Mouse (Mus musculus): Measurements from ENCODE around the gene Tex261.

Tex261 gene

GRCm38 (mm10) chr6:83756051-83756450 is 19.6 kb downstream of the Tex261 start:
- no peak for DNase-seq

DNA sequence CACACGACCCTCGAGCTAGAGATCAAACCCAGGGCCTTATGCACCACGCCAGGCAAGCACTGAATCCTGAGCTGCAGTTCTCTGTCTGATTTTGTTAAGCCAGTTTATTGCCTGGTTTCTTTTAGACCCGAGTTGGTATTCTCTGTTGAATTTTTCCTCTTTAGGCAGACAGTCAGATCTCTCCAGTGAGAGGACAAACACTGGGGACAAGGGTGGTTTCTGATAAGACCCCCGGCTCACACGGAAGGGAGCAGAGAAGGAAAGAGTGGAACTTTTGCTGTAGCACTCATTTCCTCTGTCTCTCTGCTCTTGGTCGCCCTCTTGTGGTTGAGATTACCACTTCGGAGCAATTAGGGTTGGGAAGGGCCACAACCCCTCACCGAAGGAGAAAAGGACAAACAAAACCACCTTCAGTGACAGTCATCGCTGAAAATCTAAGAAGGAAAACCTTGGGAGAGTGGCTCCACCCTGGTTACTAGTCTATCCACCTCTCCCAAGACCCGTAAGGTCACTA is 25.4 kb downstream of the Tex261 start:
- DNase-seq = peak; percentile 80 to 81

DNA sequence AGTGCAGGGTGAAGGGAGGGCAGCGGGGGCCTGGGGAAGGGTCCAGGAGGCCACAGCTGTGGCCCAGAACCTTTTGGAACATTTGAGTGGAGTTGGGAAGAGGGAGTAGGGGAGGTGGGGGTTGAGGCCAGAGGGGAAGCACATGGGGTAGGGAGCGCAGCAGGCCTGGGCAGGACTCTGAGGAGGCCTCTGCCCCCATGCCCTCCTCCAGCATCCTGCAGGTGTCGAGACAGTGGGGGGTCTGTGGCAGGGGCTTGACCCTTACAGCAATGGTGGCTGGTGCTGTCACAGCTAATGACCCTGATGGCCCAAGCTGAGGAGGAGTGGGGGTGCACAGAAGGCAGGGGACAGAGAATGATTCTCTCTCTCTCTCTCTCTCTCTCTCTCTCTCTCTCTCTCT is 26.3 kb downstream of the Tex261 start:
- DNase-seq = no peak

DNA sequence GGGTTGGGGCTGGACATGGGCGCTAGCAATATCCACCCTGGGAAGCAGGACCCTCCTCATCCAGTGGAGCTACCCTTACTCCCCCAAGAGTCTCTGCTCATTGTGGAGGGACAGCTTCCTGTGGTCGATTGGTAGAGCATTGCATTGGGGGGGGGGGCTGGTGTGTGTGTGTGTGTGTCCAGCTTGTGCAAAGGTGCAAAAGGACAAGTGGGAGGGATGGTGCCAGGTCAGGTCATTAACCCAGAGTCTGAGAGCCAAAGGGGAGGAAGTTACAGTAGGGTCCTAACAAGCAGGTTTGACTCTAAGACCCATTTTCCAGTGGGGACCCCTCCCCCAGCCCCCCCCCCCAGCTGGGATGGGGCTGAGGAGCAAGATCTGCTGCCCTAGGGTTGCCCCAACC is 30.1 kb downstream of the Tex261 start:
- no peak for DNase-seq

DNA sequence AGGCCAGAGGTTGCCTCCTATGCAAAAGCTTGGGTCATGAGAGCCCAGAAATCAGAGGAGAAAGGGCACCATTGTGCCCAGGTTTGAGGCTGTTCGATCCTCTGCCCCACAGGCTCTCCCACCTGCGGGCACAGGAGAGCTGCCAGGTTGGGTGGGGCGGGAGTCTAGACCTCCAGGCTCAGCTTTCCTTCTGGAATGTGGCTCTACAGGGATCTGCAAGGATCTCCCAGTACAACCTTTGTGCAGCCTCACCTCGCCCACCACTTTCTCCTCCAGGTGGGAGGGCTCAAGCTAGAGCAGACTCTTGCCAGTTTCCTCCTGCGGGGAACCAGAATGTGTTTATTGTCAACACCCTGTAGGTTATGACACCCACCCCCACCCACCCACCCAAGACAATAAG is 31.1 kb downstream of the Tex261 start:
- DNase-seq = peak in 1 of 2 experiments; percentile 34

DNA sequence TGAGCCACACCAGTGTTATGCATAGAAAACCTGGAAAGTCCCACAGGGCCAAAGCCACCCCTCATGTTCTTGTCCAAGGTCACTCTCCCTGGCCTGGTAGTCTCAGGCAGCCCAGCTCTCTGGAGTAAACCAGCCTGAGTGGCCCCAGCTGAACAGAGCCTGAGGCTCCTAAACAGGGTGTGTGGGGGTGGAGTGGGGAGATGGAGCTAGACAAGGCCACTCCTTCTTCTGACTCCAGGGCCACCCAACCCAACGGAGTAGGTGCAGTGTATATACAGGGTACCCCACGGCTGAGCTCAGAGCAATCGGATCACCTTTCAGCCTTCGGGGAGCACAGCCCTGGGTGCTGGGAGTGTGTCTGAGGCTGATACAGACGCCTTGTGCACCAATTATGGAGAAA is 31.5 kb downstream of the Tex261 start:
- peak; percentile 26 to 53 for DNase-seq

GRCm38 (mm10) chr6:83743212-83743611 is 32.4 kb downstream of the Tex261 start:
- DNase-seq = no peak

DNA sequence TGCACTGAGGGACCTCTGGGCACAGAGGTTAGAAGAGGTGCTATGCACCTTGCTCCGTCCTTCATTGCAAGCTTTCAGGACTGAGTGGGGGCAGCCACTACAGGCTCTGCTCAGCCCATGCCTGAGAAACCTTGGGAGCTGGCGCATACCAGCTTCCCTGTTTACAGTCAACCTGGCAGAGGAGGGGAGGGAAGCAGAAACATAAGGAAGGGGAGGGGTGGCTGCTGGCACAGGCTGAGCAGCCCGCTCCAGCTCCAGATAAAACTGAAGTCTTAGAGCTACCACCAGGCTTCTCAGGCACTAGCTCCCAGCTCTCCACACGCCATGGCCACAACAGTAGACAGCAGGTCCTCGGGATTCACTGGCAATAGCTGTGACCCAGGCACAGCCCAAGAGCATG is 32.9 kb downstream of the Tex261 start, which contains the start of gene Atp6v1b1:
Gene Atp6v1b1, plus strand, starts transcription at position 230 of the 400 bp plus-strand sequence.
- peak; percentile 23 to 47 for DNase-seq

GRCm38 (mm10) chr6:83738596-83738995 is 37.0 kb downstream of the Tex261 start:
- peak in 1 of 2 experiments; percentile 43 for DNase-seq

- no peak for DNase-seq
These were observed 38.3 kb downstream of the Tex261 start for GRCm38 (mm10) chr6:83737311-83737710.

DNA sequence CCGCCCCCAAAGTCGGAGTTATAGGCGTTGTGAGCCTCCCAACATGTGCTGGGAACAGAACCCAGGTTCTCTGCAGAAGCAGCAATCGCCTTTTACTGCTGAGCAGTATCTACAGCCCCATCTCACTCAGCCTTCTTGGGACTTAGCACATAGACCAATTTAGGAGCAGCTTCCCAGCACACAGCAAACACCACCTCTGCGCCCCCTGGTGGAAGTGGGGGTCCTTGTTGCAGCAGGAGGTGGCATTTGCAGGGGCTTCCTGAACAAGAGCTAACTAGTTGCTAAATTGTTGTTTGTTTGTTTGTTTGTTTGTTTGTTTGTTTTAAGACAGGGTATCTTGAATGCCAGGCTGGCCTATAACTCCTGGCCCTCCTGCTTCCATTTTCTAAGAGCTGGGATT is 44.5 kb downstream of the Tex261 start:
- peak; percentile 88 to 89 for DNase-seq

- no peak for DNase-seq
These were observed 46.2 kb downstream of the Tex261 start for GRCm38 (mm10) chr6:83729350-83729970.

DNA sequence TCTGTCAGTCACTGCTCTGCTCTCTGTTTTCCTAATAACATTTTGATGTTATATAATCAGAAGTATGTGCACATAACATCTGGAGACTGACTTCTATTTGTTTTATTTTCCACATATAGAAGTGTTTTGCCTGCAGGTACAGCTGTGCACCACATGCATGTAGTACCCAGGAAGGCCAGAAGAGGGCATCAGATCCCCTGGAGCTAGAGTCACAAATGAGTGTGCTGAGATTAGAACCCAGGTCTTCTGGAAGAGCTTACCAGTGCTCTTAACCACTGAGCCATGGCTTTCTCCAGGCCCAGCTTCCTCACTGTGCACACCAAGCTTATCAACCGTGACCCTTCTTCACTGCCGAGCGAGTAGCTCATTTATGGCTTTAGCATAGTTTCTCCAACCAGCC is 47.1 kb downstream of the Tex261 start:
- peak; percentile 50 to 55 for DNase-seq

- no peak for DNase-seq
These were observed 48.4 kb downstream of the Tex261 start for GRCm38 (mm10) chr6:83727178-83727577.

GRCm38 (mm10) chr6:83722526-83722925 is 53.1 kb downstream of the Tex261 start:
- no peak for DNase-seq
